Mouse (Mus musculus): ENCODE results near the gene Akap7.

GRCm38 (mm10) chr10:25234080-25234479, 73.6 kb downstream of the Akap7 start:
- TF ChIP-seq CTCF (IDR thresholded peaks at IDR 0.05; ENCODE audit: insufficient read depth, low read length) (no peak), POLR2A (IDR thresholded peaks at IDR 0.05; ENCODE audit: borderline replicate concordance, extremely low read depth, low read depth, low read length) (no peak)

Data from lung, adult 2 months (tissue).